Mouse (Mus musculus): ENCODE results near the gene Klhl31.

The Klhl31 gene

GRCm38 (mm10) chr9:77707433-77708139, 71.3 kb downstream of the Klhl31 start:
- no peak for DNase-seq

- no peak for DNase-seq
Observed at GRCm38 (mm10) chr9:77708950-77709349, 72.7 kb downstream of the Klhl31 start.
